Mouse (Mus musculus) adipose tissue, adult 10 weeks (tissue): ENCODE results near the gene Dlgap1. TPM values are rescaled to one million over a fixed set of nuclear protein-coding genes. Genes with fewer than 3 reads are reported as not detected.

Experiments used
- polyA plus RNA-seq: library from polyadenylated mRNA; stranded (reverse); fragments of 350-450 nt; fragmentation: Illumina TruSeq; extraction: RNeasy Lipid Tissue Mini Kit (QIAGEN cat#74804); gene quantifications from one replicate; pipeline ENCODE4 v1.2.3, GENCODE M21; 2014; ENCODE audit warnings: low read depth, low replicate concordance

Dlgap1 gene
- 6.5 TPM for polyA plus RNA-seq

DNA sequence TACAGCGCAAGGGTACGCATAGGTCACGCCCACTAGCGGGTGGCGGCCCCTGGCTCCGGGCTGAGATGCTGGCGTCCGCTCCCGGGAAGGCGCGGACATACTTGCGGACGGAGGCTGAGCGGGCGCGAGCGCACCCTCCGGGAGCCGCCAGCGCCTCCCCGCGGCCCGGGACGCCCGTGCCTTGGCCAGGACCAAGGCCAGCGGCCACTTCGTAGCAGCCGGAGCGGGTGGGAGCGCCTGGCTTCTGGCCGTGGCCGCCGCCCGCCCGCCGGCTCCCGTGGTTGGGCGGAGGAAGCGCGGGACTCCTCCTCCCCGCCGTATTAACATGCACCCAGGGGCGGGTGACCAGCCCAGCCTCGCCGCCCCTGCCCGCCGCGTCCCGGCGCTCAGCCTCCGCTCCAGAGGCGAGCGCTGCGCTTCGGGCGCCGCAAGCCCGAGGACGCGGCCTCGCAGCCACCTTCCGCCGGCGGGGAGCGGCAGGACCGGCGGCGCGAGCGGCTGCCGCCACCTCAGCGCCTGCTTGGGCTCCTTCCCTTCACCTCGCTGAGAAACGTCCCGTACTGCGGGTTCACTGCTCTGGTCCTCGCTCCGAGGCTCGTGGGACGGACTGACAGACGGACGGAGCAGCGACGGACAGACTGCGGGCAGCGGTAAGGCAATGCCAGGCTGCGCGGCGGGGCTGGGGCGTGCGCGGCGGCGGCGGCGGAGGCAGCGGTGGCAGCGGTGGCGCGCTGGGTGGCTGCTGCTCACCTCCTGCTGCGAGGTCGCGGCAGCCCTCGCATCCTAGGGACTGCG lies at the start of gene Dlgap1:
Dlgap1 (plus strand) TSS at position 53 of the 795 bp plus-strand sequence.

DNA sequence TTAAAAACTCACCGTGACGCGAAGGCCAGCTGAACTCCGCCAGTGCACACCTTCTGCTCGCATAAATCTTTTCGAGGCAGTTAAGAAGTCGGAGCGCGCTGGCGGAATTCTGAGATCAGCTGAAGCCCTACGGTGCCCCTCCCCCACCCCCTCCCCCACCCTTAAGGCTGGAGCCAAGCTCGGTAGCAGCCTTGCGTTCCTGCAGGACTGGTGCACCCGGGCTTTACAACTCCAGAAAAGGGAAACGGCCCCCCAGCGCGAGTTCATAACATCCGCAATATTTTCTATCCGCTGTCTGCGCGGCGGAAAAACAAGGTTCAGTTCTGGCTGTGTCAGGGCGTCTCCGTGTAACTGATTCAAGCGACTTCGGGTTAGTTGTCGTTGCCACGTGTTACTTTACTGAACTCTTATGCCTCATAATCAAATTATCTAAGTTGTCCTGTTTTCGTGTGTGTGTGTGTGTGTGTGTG lies 884.6 kb downstream of the Dlgap1 start, which contains the start of gene Tgif1:
Tgif1 (minus strand) TSS at position 111 of the 470 bp plus-strand sequence.

